Mouse (Mus musculus): ENCODE measurements at regions not wholly inside any gene's neighbourhood (a gene's known extent, or its start where the extent isn't known, plus 50 kb on each side); places are given as distances from the start of the nearest gene placed in this dataset.

GRCm38 (mm10) chr17:89725534-89725933 lies 184.7 kb downstream of the Gm10184 start:
- TF ChIP-seq POLR2A (IDR thresholded peaks at IDR 0.05; ENCODE audit: low read depth, low read length) (no peak), CTCF (IDR thresholded peaks at IDR 0.05; ENCODE audit: borderline replicate concordance, insufficient read depth, low read length) (no peak)

Data from embryonic fibroblast, embryonic 13.5 days (primary cell).